Mouse (Mus musculus) embryonic fibroblast, embryonic 13.5 days (primary cell): Measurements from ENCODE around the gene BC034090.

Experiments
- CTCF ChIP-seq: IDR thresholded peaks from 2 replicates; pipeline ENCODE4 v1.5.1; 2011; ENCODE audit warnings: mild to moderate bottlenecking, control low read depth, low read length, moderate library complexity, borderline replicate concordance; ENCODE audit not compliant: insufficient read depth
- POLR2A ChIP-seq: IDR thresholded peaks from 2 replicates; pipeline ENCODE4 v1.6.1; 2011; ENCODE audit warnings: low read depth, mild to moderate bottlenecking, control low read depth, low read length, moderate library complexity

- TF ChIP-seq CTCF (no peak), POLR2A (no peak)
Measured at GRCm38 (mm10) chr1:155191219-155191618, 53.0 kb downstream of the BC034090 start.
